Mouse (Mus musculus) G1E (cell line): ENCODE data around the gene Tbc1d13.

ENCODE experiments used
- GATA1 ChIP-seq: IDR thresholded peaks from 2 replicates; pipeline ENCODE4 v1.6.1; 2012; ENCODE audit warnings: borderline replicate concordance, low read length, inconsistent platforms, mixed read lengths
- GATA2 ChIP-seq: IDR thresholded peaks from 2 replicates; pipeline ENCODE4 v1.6.1; 2012; ENCODE audit warnings: low read depth, low read length, inconsistent platforms, borderline replicate concordance

DNA sequence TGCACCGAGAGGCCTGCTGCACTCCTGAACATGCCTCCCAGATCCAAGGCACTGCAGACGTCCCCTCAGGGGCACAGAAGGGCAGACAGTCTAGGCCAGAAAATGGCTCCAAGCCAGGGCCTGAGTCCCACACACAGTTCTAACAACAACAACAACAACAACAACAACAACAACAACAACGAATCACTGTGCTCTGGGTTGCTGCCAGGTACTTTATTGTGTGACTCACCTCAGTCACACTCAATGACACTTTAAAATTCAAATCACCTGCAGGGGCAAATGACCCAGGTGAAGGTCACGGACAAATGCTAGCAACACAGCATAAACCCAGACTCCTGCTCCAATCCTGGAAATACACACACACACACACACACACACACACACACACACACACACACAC, 64.5 kb downstream of the Tbc1d13 start:
- TF ChIP-seq GATA1 (no peak), GATA2 (no peak)
